Mouse (Mus musculus) forebrain, postnatal 0 days (tissue): ENCODE data around the gene Fbn1. TPM values are rescaled to one million over a fixed set of nuclear protein-coding genes. Genes with fewer than 3 reads are reported as not detected.

ENCODE experiments used
- ATAC-seq: fragments of 200-750 bp; cut with Nextera tagmentation; 2 replicates; pipeline ENCODE4 v1.8.0; 2017; ENCODE audit warnings: mild to moderate bottlenecking, moderate library complexity
- DNase-seq: peaks from one replicate; pipeline ENCODE4 v3.0.0-alpha.2; 2015
- H3K27ac ChIP-seq: fragments of 300-500 bp; sonication (generic); 2 replicates; pipeline ENCODE4 v1.5.1; 2014; ENCODE audit warnings: low read depth, mild to moderate bottlenecking, antibody characterized with exemption, low read length, moderate library complexity, mixed read lengths
- H3K27me3 ChIP-seq: fragments of 300-500 bp; sonication (generic); 2 replicates; pipeline ENCODE4 v1.6.1; 2014; ENCODE audit warnings: mild to moderate bottlenecking, low read length, mixed read lengths; ENCODE audit not compliant: insufficient read depth
- H3K36me3 ChIP-seq: fragments of 300-500 bp; sonication (generic); 2 replicates; pipeline ENCODE4 v1.6.1; 2014; ENCODE audit warnings: mild to moderate bottlenecking, moderate library complexity; ENCODE audit not compliant: insufficient read depth
- H3K4me1 ChIP-seq: fragments of 300-500 bp; sonication (generic); 2 replicates; pipeline ENCODE4 v1.6.1; 2014; ENCODE audit warnings: antibody characterized with exemption; ENCODE audit not compliant: insufficient read depth
- H3K4me2 ChIP-seq: fragments of 300-500 bp; sonication (generic); 2 replicates; pipeline ENCODE4 v1.6.1; 2014; ENCODE audit warnings: low read depth, mild to moderate bottlenecking, moderate library complexity
- H3K4me3 ChIP-seq: fragments of 300-500 bp; sonication (generic); 2 replicates; pipeline ENCODE4 v1.5.1; 2014; ENCODE audit warnings: low read depth, low read length, mixed read lengths
- H3K9ac ChIP-seq: fragments of 300-500 bp; sonication (generic); 2 replicates; pipeline ENCODE4 v1.6.1; 2014; ENCODE audit warnings: mild to moderate bottlenecking
- H3K9me3 ChIP-seq: fragments of 300-500 bp; sonication (generic); 2 replicates; pipeline ENCODE4 v1.6.1; 2016; ENCODE audit warnings: low read length
- CTCF ChIP-seq: sonication (generic); IDR thresholded peaks from 2 replicates; pipeline ENCODE4 v1.5.1; 2016; ENCODE audit warnings: antibody characterized with exemption, control low read depth, low read depth
- WGBS: fragments of 180-500 bp; shearing (Covaris S2); extraction: QIAGEN DNeasy Blood & Tissue Kit; methylation state at CpG from one replicate; pipeline ENCODE4 v1.1.7; 2014; 5-methylcytosine and 5-hydroxymethylcytosine counted together
- polyA plus RNA-seq: library from polyadenylated mRNA; unstranded; fragments of >200 nt; fragmentation: Nextera tagmentation; extraction: Ambion mirVana; gene quantifications from 2 replicates; pipeline ENCODE4 v1.2.1, GENCODE M21; 2015
- total RNA-seq: library from RNA; depleted of rRNA; stranded (reverse); fragments of >200 nt; gene quantifications from 2 replicates; pipeline ENCODE4 v1.2.3, GENCODE M21; 2014

The Fbn1 gene
- total and polyA plus RNA-seq, 2 experiments from 2014 or later = 1.7 to 16.7 TPM

GRCm38 (mm10) chr2:125539640-125540039 is 31.8 kb upstream of the Fbn1 start:
- Histone ChIP-seq H3K4me1 (no peaks in the 10 kb centered on the region), H3K27ac (no peak overlapping the region), H3K9me3 (no peaks in the 10 kb centered on the region), H3K36me3 (no peaks in the 10 kb centered on the region), H3K4me3 (no peak overlapping the region), H3K27me3 (no peaks in the 10 kb centered on the region), H3K4me2 (no peak overlapping the region), H3K9ac (no peak overlapping the region)
- DNase-seq = no peak
- TF ChIP-seq CTCF = no peak
- no peak for ATAC-seq
- 92% methylated on average over 3 of the region's 3 CpGs for WGBS

- ATAC-seq (no peak), DNase-seq (no peak)
- H3K27me3 ChIP-seq = no peaks in the 10 kb centered on the region
- H3K4me1 ChIP-seq = no peaks in the 10 kb centered on the region
- H3K4me3 ChIP-seq = no peak overlapping the region
- no peaks in the 10 kb centered on the region for H3K36me3 ChIP-seq
- 84% methylated on average over 6 of the region's 6 CpGs for WGBS
- H3K9me3 ChIP-seq = no peaks in the 10 kb centered on the region
- H3K27ac ChIP-seq = no peak overlapping the region
- H3K4me2 ChIP-seq = no peak overlapping the region
- no peak for TF ChIP-seq CTCF
- H3K9ac ChIP-seq = no peak overlapping the region
Observed at GRCm38 (mm10) chr2:125530665-125531064, 22.9 kb upstream of the Fbn1 start.

GRCm38 (mm10) chr2:125526566-125526965 is 18.8 kb upstream of the Fbn1 start:
- DNase-seq (no peak), ATAC-seq (no peak)
- H3K9me3 ChIP-seq = no peaks in the 10 kb centered on the region
- H3K4me1 ChIP-seq = no peaks in the 10 kb centered on the region
- H3K9ac ChIP-seq = no peak overlapping the region
- 83% methylated on average over 5 of the region's 5 CpGs for WGBS
- H3K4me3 ChIP-seq = no peak overlapping the region
- no peaks in the 10 kb centered on the region for H3K36me3 ChIP-seq
- H3K27me3 ChIP-seq = no peaks in the 10 kb centered on the region
- no peak overlapping the region for H3K4me2 ChIP-seq
- H3K27ac ChIP-seq = no peak overlapping the region
- TF ChIP-seq CTCF = no peak

GRCm38 (mm10) chr2:125525484-125525883 is 17.7 kb upstream of the Fbn1 start:
- 90% methylated on average over 2 of the region's 2 CpGs for WGBS
- H3K4me3 ChIP-seq = no peak overlapping the region
- H3K4me2 ChIP-seq = no peak overlapping the region
- H3K9ac ChIP-seq = no peak overlapping the region
- no peak for ATAC-seq
- H3K36me3 ChIP-seq = no peaks in the 10 kb centered on the region
- no peaks in the 10 kb centered on the region for H3K9me3 ChIP-seq
- no peak overlapping the region for H3K27ac ChIP-seq
- H3K27me3 ChIP-seq = no peaks in the 10 kb centered on the region
- H3K4me1 ChIP-seq = no peaks in the 10 kb centered on the region
- no peak for DNase-seq
- TF ChIP-seq CTCF = no peak

- no peak overlapping the region for H3K4me2 ChIP-seq
- DNase-seq = no peak
- 46% methylated on average over 4 of the region's 4 CpGs for WGBS
- H3K9me3 ChIP-seq = no peaks in the 10 kb centered on the region
- H3K36me3 ChIP-seq = no peaks in the 10 kb centered on the region
- no peak overlapping the region for H3K4me3 ChIP-seq
- ATAC-seq = no peak
- H3K4me1 ChIP-seq = no peaks in the 10 kb centered on the region
- H3K27ac ChIP-seq = no peak overlapping the region
- no peak overlapping the region for H3K9ac ChIP-seq
- no peaks in the 10 kb centered on the region for H3K27me3 ChIP-seq
- no peak for TF ChIP-seq CTCF
Observed at GRCm38 (mm10) chr2:125516594-125516993, 8.8 kb upstream of the Fbn1 start.

- no peak for TF ChIP-seq CTCF
- Histone ChIP-seq H3K4me2 (no peak overlapping the region), H3K36me3 (no peaks in the 10 kb centered on the region), H3K27ac (peak overlapping the region; percentile 51), H3K4me1 (no peaks in the 10 kb centered on the region), H3K9me3 (no peaks in the 10 kb centered on the region), H3K27me3 (no peaks in the 10 kb centered on the region), H3K9ac (no peak overlapping the region), H3K4me3 (no peak overlapping the region)
- ATAC-seq (peak; percentile 90), DNase-seq (peak; percentile 53)
- 61% methylated on average over 12 of the region's 12 CpGs for WGBS
Observed at GRCm38 (mm10) chr2:125515291-125516057, 7.7 kb upstream of the Fbn1 start.

- no peaks in the 10 kb centered on the region for H3K27me3 ChIP-seq
- H3K36me3 ChIP-seq = no peaks in the 10 kb centered on the region
- WGBS = 65% methylated on average over 3 of the region's 3 CpGs
- H3K9ac ChIP-seq = no peak overlapping the region
- DNase-seq = no peak
- TF ChIP-seq CTCF = no peak
- H3K9me3 ChIP-seq = no peaks in the 10 kb centered on the region
- H3K4me2 ChIP-seq = no peak overlapping the region
- no peak for ATAC-seq
- H3K27ac ChIP-seq = no peak overlapping the region
- no peak overlapping the region for H3K4me3 ChIP-seq
- H3K4me1 ChIP-seq = no peaks in the 10 kb centered on the region
Observed at GRCm38 (mm10) chr2:125514391-125514790, 6.6 kb upstream of the Fbn1 start.
